Mouse (Mus musculus): ENCODE measurements at regions not wholly inside any gene's neighbourhood (a gene's known extent, or its start where the extent isn't known, plus 50 kb on each side); places are given as distances from the start of the nearest gene placed in this dataset.

DNA sequence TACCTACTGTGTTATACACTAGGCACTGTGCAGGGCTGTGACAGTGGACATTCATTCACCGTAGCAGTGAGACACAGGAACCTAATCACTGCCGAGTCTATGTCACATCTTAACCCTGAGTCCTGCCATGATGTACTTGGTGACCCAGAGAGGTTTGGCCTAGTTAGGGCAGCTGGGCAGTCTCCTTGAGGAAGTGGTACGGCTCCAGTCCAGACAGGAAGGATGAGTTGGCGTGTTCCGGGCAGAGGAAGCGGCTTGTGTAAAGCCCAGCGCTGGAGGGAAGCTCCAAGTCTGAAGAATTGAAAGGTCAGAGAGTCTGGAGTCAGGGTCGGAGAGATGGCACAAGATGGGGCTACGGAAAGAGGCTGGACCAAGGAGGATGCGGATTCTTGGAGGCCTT is 99.4 kb upstream of the Smim15 start:
- no peak for DNase-seq (ENCODE audit: low read depth, low spot score)

DNA sequence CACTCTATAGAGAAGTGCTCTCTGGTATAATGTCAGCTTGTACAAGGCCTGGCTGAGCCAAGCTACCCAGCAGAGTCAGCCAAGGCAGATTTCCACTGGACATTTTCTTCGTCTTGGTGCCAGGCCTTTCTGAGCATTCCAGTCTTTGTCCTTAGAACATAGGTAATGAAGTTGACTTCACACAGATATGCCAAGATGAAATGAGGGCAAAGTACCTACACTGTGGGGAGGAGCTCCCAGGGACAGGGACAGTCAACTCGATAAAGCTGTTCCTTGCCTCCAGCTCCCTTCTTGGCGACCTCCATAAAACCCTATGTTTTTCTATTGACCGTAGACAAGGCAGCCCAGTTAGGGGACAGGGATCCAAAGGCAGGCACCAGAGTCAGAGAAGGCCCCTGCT is 101.3 kb upstream of the Smim15 start:
- no peak for DNase-seq (ENCODE audit: low read depth, low spot score)

DNA sequence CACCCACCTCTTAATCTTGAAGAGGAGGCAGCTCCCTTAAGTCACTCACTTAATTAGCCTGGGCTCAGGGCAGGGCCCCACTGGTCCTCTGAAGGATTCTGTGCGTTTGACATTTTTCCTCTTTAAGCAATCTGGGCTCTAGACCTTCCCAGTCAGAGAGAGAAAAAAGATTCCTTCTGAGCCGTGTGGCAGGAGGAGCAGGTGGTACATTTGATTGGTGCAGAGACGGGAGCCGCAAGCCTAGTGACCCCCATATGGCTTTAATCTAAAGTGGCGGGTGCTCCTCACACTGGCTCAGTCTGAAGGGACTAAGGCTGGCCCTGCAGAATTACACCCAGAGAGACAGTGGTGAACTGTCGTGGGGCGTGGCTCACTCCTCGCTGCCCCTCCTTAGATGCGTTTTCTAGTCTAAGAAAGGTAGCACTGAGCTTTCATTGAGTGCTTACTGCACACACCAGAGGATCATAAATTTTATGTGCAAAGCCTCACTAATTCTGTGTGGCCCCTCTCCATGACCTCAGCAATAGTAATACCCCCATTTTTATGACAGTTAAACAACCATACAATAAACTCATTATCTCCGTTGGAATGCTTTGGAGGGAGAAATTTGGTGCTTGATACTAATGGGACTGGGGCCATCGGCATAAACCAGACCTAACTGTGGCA is 101.8 kb upstream of the Smim15 start:
- DNase-seq (ENCODE audit: low read depth, low spot score), result no peak

DNA sequence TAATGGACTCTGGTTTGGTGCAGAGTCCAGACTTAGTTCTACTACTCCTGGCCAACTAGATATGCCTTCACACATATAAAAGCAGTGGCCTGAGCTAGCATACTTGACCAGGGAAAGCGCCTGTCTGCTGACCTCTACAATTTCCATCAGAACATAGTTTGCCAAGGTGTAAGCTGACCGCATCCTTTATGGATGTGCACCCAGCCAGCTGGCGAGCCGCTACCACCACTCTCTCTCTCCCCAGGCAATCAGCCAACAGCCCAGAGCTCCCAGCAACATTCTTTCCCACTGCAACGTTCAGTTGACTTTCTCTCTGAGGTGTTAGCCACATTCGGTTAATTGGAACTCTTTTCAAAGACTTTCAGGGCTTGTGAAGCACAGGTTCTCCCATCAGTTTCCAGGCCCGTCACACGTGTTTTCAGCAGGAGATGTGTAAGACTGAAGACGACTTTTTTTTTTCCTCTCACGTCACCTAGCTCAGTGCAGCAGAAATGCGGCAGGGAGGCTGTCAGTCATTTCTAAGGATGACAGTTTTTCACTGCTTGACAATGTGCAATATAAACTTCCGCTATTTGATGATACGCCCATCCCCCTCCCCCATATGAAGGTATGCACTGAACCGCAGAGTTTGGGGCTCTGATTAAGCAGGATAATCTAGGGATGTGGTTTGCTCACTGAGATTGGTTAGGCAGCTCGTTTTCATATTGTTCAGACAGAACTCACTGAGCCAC is 104.2 kb upstream of the Smim15 start:
- no peak for DNase-seq (ENCODE audit: low read depth, low spot score)

DNA sequence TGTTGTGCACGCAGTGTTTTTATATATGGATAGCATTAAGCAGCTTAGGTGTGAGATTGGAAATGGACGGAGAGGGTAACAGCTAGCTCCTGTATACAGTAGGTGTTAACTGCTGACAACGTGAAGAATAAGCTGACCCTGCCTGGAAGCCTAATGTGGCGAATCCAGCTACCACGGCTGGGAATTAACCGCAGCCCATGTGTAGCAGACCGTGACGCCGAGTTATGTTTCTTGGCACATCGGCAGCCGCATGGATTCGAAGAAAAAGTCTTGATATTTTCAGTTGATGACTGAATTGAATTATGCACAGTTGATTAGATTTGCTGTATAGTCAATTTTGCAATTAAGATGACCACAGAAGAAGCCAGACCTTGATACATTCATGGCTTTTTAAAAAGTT is 108.6 kb upstream of the Smim15 start:
- DNase-seq (ENCODE audit: low read depth, low spot score), result no peak

DNA sequence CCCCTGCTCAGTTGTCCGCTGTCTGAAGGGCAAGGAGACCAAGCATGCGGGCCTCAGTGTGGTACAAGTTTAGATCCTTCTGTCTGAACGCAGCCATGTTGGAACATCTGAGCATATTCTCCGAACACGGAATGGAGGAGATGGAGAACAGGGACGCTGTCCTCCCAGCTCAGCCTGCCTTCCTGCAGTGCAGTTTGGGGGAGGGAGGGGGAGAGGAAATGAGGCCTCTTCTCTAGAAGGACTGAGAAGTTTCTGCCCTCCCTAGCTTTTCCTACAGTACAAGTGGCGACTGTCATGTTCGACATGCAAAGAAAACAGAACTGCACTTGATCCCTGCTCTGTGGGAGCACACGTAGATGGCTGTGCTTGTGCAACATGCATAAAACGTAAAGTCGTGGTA is 109.6 kb upstream of the Smim15 start:
- no peak for DNase-seq (ENCODE audit: low read depth, low spot score)

DNA sequence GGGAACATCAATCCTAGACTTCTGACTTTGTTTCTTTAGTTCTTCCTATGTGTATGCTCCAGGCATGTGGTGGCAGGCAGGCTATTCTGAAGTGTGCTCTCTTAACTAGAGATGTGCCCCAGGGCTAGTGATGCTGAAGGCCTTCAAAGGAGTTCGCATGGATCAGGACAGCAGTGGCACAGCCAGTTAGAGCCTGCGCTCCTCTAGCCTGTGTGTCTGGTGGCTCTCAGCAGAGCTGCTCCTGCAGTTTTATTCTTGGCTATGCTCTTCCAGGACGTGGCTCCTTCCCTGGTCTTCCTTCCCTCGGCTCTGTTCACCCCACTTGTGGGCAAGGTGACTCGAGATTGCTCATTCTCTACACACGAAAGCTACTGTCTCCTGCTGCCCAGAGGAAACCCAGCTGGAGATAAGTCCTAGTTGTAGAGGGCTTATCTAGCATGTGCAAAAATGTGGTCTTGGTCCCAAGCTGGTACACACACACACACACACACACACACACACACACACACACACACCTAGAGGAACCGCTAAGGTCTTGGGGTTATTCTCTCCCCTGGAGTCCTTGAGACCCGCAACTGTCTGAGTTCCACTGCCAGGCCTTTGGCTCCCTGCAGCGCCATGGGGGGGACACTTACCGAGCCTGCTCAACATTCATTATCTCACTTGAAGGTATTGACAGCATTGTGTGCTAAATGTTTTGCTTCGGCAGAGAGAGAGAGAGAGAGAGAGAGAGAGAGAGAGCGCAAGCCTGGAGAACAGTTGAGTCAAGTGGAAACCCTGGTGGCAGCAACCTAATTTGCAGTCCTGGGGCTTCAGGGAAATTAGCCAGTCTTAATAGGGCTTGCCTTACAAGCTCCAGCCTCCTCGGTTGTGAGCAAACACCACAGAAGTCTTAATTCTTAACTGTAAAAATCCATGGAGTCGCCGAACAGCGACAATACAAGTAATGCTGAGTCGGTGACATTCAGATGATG is 110.4 kb upstream of the Smim15 start:
- DNase-seq (ENCODE audit: low read depth, low spot score), result no peak

DNA sequence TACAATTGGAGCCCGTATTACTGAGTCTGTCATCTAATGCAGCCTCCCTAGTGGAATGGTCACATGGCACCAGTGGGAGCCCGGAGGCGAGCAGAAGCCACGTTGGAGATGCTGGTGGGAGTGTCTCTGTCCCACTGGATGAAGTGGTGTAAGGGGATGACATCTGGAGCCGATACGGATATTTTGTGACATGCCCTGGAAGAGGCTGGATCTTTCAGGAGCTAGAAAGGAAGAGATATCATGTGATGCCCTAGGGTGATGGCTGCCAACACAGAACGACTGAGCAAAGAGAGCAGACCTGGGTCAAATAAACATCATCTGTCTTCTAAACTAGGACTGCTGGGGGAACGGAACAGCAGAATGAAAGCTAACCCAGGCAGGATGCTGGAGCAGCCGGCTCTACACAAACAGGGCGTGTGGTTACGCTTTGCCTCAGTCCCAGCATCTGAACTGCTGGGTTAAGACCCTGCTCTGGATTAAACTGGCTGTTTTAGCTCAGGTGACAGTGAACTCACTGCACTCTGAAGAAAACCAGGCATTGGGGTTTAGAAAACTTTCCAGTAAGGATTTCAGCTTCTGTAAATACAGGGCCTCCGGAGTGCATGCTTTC is 111.7 kb upstream of the Smim15 start:
- no peak for DNase-seq (ENCODE audit: low read depth, low spot score)

DNA sequence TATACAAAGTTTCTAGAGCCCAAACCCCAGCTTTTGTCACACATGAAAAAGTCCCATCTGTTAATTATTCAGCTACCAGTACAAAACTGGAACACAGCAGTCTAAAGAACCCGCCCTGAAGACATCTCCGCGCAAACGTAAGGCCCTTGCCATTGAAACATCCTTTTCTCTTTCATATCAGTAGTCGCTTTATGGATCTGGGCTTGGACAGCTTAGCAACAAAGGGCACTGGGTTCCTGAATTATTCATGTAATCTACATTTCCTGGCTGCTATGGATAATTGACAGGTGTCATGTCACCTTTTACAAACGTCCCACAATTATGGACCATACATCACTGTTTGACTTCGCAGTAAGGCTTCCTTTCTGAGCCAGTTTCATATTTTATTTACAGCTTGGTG is 113.0 kb upstream of the Smim15 start:
- no peak for DNase-seq (ENCODE audit: low read depth, low spot score)

DNA sequence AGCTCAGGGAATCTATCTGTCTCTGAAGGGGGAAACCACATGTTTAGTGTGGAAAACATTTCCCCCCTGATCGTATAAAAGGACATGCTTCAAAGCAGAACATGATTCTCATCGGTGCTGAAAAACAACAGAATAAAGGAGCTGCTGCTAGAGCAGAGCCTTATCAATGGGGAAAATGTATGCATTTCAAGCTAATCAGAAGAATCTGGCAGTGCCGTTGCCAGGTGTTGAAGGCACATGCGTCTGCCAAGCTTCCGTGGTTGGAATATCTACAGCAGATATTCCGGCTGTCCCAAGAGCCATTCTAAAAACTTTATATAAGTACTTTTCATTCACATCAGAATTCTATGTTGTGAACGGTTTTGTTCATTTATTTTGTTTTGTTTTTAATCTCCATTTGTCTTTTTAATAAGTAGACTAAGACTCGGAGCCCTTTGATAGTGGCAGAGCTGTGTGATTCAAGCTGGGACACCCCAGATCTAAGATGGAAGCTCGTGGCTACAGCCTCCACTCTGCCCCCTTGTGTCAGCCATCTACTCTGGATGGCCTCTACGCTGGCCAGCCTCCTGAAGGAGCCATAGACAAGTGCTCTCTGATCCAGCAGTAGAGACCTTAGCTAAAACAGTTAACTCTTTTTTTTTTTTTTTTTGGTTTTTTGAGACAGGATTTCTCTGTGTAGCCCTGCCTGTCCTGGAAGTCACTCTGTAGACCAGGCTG is 116.6 kb upstream of the Smim15 start:
- DNase-seq (ENCODE audit: low read depth, low spot score), result no peak

DNA sequence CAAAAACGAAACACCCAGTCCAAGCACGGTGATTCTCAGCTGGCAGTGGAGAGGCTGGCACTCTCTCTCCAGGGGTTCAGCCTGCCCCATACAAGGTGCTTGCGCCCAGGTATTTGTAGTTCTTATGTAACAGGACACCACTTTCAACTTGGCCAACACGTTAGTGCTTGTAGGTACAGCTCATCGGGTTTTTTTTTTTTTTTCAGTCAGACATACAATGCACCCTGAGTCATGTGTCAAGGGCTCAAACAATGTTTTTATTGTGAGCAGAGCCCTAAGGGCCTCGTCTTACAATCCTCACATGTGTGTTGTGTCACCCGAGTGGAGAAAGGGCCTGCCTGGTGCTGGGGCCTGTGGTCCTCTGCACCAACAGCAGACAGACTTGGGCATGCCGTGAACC is 118.8 kb upstream of the Smim15 start:
- DNase-seq (ENCODE audit: low read depth, low spot score), result no peak

DNA sequence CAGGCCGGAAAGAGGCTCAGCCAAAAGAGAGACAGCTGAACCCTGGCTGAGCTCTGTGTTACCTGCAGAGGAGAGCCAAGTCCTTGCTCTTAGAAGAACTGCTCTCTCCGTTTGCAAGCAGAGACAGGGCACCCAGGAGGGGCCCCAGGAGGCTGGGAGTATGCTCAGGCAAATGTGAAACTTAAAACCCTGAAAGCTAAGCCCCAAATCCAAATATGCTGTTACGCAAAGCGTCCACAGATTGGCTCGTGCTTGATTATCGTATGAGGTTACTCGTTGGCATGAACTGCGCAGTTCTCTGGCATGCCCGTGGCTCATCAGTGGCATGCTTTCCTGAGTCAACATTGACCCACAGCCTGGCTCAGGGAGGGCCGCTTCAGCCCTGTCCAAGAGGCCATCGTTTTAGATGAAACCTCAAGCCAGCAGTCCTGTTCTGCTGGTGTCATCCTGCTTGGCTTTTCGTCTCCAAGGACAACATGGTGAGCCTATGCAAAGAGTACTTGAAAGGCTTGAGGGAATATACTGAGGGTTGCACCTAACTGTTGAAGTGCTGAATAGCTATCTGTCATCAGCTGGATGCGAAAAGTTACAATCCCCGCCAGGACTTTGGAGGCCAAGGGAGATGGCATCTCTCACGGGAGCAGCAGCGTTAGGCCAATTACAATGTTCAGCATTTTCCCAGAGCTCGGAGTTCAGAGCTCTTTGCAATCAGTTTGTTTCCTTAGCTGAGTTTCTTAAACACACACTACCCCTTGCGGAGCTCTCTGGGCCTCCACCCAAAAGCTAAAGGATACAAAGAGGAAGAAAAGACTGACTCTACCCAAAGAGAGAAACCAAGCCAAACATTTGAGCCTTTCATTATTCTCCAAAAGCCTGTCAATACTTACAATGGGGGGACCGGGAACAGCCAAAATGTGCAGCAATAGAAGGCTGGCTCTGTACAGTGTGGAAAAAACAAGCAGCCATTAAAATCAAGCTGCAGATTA is 120.8 kb upstream of the Smim15 start:
- DNase-seq (ENCODE audit: low read depth, low spot score), result no peak

DNA sequence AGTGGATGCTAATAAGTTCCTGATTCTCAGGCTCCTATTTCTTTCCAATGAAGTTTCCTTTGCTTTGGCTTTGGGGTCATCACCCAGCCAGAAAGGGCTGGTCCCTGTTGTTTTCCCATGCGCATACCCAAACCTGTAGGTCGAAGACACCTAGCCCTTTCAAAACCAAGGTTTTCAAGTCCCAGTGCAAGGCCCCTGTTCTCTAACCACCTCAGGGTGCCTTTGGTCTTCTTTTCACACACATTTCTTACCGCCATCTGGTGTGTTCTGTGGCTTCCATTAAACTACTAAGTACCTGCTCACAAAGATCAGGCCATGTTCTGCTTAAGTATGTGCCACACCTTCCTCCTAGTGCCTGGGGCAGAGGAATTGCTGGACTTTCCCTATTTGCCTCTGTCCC is 124.8 kb upstream of the Smim15 start:
- no peak for DNase-seq (ENCODE audit: low read depth, low spot score)

DNA sequence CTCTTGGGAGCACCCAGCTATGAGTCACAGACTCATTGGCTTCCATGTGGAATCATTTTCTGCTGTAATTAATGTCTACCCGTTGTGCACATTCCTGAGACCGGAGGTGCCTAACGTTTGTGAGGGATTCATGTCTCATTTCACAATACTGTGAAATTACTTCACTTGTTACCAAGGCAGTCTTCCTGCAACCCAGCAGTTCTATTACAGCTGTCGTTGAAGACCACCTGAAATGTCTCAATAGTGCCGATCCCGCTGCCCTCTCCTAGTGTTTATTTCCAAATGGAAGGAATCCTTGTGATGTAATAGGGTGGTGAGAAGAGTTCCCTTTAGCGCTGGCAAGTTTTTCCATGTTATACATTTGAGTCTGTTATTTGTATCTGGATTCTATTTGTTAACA is 125.8 kb upstream of the Smim15 start:
- no peak for DNase-seq (ENCODE audit: low read depth, low spot score)

DNA sequence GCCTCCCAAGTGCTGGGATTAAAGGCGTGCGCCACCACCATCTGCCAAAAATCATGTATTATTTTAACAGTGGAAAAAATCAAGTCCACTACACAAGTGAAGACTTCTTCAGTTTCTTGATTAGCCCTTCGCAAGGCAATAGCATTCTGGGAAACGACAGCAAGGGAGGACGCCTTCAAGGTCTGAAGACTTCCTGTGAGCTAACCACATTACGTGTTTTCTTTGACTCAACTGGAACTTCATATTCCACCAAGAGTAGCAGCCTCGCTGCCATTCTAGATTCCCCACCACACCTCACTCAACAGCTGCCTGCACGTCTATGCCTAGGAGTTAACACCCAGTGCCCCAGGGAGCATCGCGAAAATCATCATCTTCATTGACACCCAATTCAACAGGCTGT is 126.2 kb upstream of the Smim15 start:
- DNase-seq (ENCODE audit: low read depth, low spot score), result no peak

DNA sequence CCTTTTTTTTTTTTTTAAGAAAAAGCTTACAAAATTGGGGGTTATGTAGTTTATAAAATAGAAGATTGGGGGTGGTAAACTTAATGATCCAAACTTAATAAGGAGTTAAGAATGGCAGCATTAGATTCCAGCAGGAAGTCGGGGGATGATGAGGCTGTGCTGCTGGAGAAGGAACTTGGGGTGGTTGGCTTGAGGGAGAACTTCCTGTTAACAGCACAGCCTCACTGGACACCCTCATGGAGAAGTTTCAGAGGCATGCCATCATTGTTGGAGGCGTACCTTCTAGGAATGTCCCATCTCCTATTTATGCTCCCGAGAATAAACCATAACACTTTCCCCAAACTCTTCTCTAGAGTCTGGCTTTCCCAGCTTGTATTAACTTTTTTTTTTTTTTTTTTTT is 126.7 kb upstream of the Smim15 start:
- DNase-seq (ENCODE audit: low read depth, low spot score), result no peak

DNA sequence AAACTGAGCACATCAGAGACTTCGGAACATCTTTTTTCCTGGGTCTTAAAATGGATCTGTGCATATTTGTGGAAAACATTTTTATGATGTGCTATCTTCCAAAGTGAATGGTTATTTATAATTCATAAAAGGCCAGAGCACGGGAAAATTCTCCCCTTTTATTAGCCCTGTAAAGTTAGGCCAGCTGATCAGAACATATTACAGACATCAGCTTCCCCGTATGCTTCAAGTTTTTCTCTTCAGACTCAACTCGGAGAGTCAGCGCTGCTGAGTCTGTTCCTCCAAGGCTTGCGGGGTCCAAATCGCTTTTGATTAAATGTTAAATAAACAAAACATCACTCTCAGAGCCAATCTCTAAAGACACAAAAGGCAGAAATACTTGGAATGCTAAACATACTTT is 134.1 kb upstream of the Smim15 start:
- DNase-seq (ENCODE audit: low read depth, low spot score), result no peak

DNA sequence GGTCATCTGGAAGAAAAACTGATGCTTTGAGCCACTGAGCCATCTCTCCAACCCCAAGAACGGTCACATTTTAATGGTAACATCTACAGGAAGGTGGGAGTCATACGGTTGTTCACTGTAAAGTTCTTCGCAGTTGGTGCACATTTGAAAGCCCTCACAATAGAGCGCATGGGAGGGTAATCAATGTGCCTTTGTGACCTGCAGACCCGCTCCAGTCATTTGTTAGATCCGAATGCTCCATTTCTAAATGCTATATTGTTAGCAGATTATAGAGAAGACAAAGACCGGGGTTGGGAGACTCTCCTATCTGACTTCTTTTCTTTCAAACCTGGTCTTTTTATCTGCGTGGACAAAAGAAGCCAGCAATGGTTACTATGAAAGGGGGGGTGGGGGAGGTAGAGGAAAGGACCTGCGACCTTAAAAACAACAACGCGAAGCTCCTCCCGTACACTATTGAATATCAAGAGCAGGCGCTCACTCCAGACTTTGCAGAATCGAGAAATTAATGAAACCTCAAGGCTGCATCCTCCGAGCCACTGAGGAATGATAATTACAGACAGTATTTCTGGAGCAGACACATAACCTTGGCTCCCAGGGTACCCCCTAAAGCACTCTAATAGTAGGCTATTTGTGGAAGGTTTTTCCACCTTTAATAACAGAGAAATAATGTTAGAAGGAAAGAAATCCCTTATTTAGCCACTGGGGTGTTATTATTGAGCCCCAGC is 134.7 kb upstream of the Smim15 start:
- DNase-seq (ENCODE audit: low read depth, low spot score), result no peak

DNA sequence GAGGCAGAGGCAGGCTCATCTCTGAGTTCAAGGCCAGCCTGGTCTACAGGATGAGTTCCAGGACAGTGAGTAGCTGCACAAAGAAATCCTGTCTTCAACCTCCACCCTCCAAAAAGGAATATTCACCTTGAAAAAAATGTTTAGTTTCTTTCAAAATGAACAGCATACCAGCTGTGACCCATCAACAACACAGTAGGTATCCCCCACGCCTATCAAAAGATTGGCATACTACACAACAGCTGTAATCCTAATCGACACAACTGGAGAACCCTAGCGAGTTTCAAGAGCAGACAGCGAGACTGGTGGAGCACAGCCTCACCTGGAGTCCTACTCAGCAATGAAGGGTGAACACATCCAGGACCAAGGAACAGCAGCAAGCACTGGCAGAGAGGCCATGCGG is 136.3 kb upstream of the Smim15 start:
- DNase-seq (ENCODE audit: low read depth, low spot score), result no peak

DNA sequence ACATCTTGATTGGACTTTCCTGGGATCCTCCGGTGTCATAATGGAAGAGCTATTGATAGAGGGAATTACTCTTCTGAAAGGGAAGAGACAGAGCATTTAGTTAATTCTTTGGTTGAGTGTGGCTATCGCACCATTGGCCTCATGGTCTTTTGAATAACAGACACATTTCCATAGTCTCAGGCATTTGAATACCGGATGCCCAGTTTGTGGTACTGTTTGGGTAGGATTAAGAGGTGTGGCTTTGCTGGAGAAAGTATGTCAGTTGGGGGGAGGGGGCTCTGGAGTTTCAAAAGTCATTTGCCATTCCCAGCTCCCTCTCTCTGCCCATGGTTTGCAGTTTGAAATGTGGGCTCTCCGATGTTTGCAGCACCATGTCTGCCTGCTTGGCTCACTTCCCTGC is 139.4 kb upstream of the Smim15 start:
- no peak for DNase-seq (ENCODE audit: low read depth, low spot score)
